Mouse (Mus musculus) heart, embryonic 12.5 days (tissue): ENCODE data around the gene Osr1. TPM values are rescaled to one million over a fixed set of nuclear protein-coding genes. Genes with fewer than 3 reads are reported as not detected.

Experiments used
- ATAC-seq: fragments of 200-750 bp; cut with Nextera tagmentation; 2 replicates; pipeline ENCODE4 v1.8.0; 2017; ENCODE audit warnings: moderate TSS enrichment, moderate library complexity; ENCODE audit not compliant: insufficient number of reproducible peaks, low FRiP score
- H3K27ac ChIP-seq: fragments of 300-500 bp; sonication (generic); 2 replicates; pipeline ENCODE4 v1.5.1; 2016; ENCODE audit warnings: mild to moderate bottlenecking, moderate library complexity; ENCODE audit not compliant: poor library complexity, severe bottlenecking
- H3K27me3 ChIP-seq: fragments of 300-500 bp; sonication (generic); replicated peaks from 2 replicates; pipeline ENCODE4 v1.6.1; 2016; ENCODE audit warnings: mild to moderate bottlenecking, moderate library complexity
- H3K36me3 ChIP-seq: fragments of 300-500 bp; sonication (generic); 2 replicates; pipeline ENCODE4 v1.6.1; 2016; ENCODE audit warnings: mild to moderate bottlenecking, moderate library complexity
- H3K4me1 ChIP-seq: fragments of 300-500 bp; sonication (generic); replicated peaks from 2 replicates; pipeline ENCODE4 v1.6.1; 2016; ENCODE audit warnings: mild to moderate bottlenecking
- H3K4me2 ChIP-seq: fragments of 300-500 bp; sonication (generic); 2 replicates; pipeline ENCODE4 v1.6.1; 2016; ENCODE audit warnings: mild to moderate bottlenecking, moderate library complexity
- H3K4me3 ChIP-seq: fragments of 300-500 bp; sonication (generic); 2 replicates; pipeline ENCODE4 v1.5.1; 2016; ENCODE audit warnings: mild to moderate bottlenecking
- H3K9ac ChIP-seq: fragments of 300-500 bp; sonication (generic); 2 replicates; pipeline ENCODE4 v1.6.1; 2016; ENCODE audit warnings: mild to moderate bottlenecking, moderate library complexity
- H3K9me3 ChIP-seq: fragments of 300-500 bp; sonication (generic); replicated peaks from 2 replicates; pipeline ENCODE4 v1.6.1; 2016; ENCODE audit warnings: mild to moderate bottlenecking, moderate library complexity
- WGBS: fragments of 180-500 bp; shearing (Covaris S2); methylation state at CpG from one replicate; pipeline ENCODE4 v1.1.7; 2016; 5-methylcytosine and 5-hydroxymethylcytosine counted together
- polyA plus RNA-seq: library from polyadenylated mRNA; unstranded; fragments of >200 nt; fragmentation: Nextera tagmentation; extraction: Ambion mirVana; gene quantifications from 2 replicates; pipeline ENCODE4 v1.2.1, GENCODE M21; 2016

Osr1 gene
- polyA plus RNA-seq, 1 experiment from 2014 or later: 10.7 TPM

GRCm38 (mm10) chr12:9587732-9588131 lies 17.8 kb downstream of the Osr1 start:
- WGBS: 77% methylated on average over 1 of the region's 1 CpGs
- no peaks in the 10 kb centered on the region for H3K9me3 ChIP-seq
- ATAC-seq: no peak
- no peak overlapping the region for H3K9ac ChIP-seq
- H3K4me1 ChIP-seq: no peaks in the 10 kb centered on the region
- H3K36me3 ChIP-seq: no peaks in the 10 kb centered on the region
- no peak overlapping the region for H3K27ac ChIP-seq
- H3K27me3 ChIP-seq: peaks cover 18% of the 10 kb centered on the region
- H3K4me2 ChIP-seq: no peak overlapping the region
- no peak overlapping the region for H3K4me3 ChIP-seq

GRCm38 (mm10) chr12:9589561-9590134 lies 19.7 kb downstream of the Osr1 start:
- 76% methylated on average over 7 of the region's 7 CpGs for WGBS
- H3K9ac ChIP-seq: no peak overlapping the region
- H3K9me3 ChIP-seq: no peaks in the 10 kb centered on the region
- no peak overlapping the region for H3K4me2 ChIP-seq
- H3K4me1 ChIP-seq: no peaks in the 10 kb centered on the region
- H3K36me3 ChIP-seq: no peaks in the 10 kb centered on the region
- no peak overlapping the region for H3K27ac ChIP-seq
- no peak overlapping the region for H3K4me3 ChIP-seq
- 0 out of 2 replicates have a peak, but pooled peaks cover 4% of the 10 kb centered on the region for H3K27me3 ChIP-seq
- no peak for ATAC-seq

GRCm38 (mm10) chr12:9591141-9591540 lies 21.2 kb downstream of the Osr1 start:
- Histone ChIP-seq H3K27ac (no peak overlapping the region), H3K9me3 (no peaks in the 10 kb centered on the region), H3K36me3 (no peaks in the 10 kb centered on the region), H3K4me3 (no peak overlapping the region), H3K4me2 (no peak overlapping the region), H3K9ac (no peak overlapping the region), H3K4me1 (peaks cover 5% of the 10 kb centered on the region; the same call in 1 of the 2 replicates), H3K27me3 (0 out of 2 replicates have a peak, but pooled peaks cover 3% of the 10 kb centered on the region)
- no peak for ATAC-seq
- 78% methylated on average over 3 of the region's 3 CpGs for WGBS

GRCm38 (mm10) chr12:9598219-9598618 lies 28.3 kb downstream of the Osr1 start:
- Histone ChIP-seq H3K27ac (no peak overlapping the region), H3K4me2 (no peak overlapping the region), H3K4me1 (peaks cover 5% of the 10 kb centered on the region; the same call in 1 of the 2 replicates), H3K9me3 (no peaks in the 10 kb centered on the region), H3K9ac (no peak overlapping the region), H3K27me3 (no peaks in the 10 kb centered on the region), H3K4me3 (no peak overlapping the region), H3K36me3 (no peaks in the 10 kb centered on the region)
- ATAC-seq: no peak
